Mouse (Mus musculus): ENCODE data around the gene Arl6ip4.

The Arl6ip4 gene

DNA sequence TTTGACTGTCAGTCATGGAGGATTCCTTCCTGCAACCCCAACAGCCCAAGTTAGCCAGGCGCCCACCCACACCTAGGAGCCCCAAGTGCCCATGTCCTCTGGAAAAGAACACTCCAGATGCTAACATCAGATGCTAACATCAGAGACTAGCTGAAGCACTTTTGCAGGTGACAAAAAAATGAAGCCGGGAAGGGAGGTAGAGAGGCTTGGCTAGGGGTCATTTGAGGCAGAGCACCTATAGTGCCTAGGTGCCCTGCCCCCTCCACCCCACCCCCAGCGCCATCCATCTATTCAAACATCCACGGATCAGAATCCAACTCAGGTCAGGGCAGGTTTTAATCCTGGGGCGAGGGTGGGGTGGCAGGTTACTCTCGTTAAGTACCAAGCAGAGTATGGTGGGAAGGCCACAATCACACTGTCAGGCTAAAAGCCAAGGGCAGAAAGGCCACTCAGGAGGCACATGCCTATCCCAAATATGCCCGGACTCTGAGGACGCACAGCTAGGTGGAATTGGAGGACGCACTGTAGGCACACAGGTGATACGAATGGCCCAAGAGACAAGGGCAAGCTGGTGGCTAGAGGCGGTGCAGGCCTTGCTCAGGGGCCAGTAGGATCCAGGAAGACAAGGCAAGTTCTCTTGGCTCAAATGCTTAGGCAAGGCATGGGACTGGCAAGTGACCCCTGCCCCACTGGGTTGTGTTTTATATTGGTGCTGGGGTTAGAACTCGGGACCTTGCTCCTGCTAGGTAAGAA is 21.9 kb upstream of the Arl6ip4 start:
- CTCF ChIA-PET, result interaction anchor here (0.7 kb wide), 1 partner anchor 824 kb away, joined by 4 read pairs; no protein-coding TSS in a partner anchor

DNA sequence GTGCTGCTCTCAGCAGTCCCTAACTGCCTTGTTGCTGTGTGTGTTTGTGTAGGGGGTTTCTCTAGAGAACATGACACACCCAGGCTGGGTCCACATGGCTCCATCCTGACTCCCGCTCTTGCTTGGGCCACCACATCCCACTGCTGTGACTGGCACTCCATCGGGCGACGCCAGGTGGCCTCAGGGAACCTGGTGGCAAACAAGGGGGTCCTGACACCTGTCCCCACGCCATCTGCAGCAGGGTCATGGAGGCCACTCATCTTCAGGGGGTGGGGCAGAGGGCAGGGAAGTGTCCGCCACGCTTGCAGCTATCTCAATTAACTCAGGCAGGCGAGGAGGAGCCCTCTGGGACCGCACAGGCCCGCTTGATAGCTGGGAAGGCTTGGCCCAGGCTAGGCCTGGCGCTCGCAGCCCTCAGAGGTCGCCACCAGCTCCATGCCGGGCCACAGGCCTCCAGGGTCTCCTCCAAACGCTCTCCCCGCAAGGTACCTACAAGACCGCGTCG is 20.8 kb upstream of the Arl6ip4 start:
- CTCF ChIA-PET, result interaction anchor here (1.1 kb wide), 1 partner anchor 16 kb away, joined by 3 read pairs; no protein-coding TSS in a partner anchor

DNA sequence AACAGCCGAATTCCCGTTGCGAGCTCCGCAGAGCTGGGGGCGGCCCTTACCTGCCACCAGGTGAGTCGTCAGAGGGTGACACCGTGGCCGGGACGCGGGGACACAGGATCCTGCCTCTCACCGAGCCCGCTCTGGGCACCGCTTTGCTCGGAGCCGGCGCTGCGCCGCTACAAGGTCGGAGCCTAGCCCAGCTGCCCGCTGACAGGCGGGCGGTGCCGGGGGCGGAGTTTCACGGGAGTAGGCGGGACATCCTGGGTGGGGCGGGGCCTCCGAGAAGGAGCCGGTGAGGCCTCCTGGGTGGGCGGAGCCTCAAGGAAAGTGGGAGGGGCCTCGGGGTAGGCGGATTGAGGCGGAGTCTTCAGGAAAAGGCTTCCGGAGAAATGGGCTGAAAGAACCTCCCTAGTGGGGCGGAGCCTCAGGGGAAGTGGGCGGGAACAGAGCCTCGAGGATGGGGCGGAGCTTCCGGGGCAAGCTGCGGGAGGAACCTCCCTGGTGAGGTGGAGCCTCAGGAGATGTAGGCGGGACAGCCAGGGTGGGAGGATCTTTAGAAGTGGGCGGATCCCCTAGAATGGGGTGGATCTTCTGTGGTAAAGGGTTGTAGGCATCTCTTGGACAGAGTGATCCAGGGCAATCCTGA is 20.2 kb upstream of the Arl6ip4 start, which contains the start of gene Abcb9:
Gene Abcb9, minus strand, starts transcription at position 203 of the 637 bp plus-strand sequence.
- CTCF ChIA-PET, result interaction anchor here (0.6 to 1.1 kb wide), 3 partner anchors 15 to 208 kb away, joined by 3 to 7 read pairs (median 5); no protein-coding TSS in a partner anchor

DNA sequence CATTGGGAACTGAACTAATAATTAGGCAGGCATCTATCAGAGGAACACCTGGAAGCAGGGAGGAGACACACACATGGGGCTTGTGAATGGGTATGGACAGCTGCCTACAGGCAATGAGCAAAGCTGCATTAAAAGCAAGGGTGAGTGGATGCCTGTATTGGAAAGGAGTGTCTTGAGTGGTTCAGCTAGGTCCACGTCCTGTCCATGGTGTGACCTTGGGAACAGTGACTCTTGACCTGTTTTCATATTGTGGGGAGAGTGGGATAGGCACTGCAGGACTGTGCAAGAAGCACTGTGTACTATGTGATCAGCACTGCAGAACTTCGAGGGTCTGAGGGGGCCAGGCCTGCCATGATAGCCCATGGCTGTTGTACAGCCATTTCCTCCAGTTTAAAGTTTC is 17.0 kb upstream of the Arl6ip4 start:
- CTCF ChIA-PET, result interaction anchor here (0.6 kb wide), 1 partner anchor 23 kb away, joined by 5 read pairs; no protein-coding TSS in a partner anchor

DNA sequence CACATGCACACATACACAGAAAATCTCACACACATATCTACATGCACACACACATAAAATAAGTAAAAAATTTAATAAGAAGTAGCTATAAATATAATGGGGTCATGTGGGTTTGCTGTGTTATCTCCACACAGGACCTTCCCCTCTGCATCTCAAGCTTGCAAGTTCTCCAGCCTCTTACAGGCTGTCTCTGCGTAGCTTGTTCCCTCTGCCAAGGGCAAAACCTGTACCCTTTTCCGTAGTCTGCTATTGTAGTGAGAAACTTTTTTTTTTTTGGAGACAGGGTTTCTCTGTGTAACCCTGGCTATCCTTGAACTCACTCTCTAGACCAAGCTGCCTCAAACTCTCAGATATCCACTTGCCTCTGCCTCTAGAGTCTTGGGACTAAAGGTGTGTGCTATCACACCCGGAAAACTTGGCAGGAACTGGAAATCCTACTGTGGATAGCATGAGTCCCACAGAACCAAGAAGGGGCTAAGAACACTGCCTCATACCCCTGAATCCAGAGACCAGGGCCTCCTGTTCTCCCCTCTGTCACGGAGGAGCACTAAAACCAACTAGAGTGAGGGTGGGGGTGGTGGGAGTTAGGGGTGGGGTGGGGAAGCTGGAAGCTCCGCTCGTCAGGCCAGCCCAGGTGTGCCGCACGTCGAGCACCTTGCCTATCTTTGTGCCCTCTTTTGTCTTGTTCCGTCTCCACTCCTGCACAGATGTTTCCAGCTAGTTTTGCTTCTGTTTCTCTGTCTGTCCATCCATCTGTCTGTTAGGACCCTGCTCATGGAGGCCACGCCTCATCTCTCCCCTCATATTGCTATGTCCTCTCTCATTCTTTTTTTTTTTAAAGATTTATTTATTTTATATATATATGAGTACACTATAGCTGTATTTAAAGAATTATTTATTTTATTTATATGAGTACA is 15.5 kb upstream of the Arl6ip4 start:
- CTCF ChIA-PET, result no interaction called here

DNA sequence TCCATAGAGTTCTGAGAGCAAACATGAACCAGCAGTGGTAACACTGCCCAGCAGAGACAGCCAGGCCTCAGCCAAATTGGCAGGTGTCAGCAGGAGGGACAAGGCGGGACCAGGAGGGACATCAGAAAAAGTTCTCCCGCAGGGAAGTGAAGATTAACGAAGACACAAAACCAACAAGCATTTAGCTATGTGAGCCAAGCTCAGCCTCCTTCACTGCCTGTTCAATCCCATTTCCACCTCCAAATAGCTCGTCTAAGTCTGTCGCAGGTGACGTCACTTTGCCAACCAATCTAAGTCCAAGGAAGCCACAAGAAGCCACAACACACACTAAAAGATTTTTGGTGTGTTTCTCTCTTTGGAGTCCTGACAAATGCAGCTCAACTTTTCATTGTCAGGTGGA is 13.6 kb upstream of the Arl6ip4 start:
- CTCF ChIA-PET, result no interaction called here

DNA sequence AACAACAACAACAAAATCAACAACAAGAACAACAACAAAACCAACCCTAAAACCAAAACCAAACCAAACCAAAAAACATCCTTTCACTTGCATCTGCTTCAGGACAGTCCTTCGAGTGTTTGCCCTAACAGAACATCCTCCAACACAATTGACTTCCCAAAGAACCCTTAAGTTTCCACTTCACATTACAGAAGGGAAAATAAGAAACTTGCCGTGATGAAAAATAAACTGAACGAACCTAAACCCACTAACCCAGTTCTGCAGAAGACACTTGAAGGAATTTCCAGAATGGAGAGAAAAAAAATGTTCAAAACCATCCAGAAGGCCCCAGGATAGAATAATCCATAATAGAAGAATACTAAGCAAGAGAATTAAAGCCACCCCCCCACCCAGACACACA is 12.9 kb upstream of the Arl6ip4 start:
- CTCF ChIA-PET, result no interaction called here

DNA sequence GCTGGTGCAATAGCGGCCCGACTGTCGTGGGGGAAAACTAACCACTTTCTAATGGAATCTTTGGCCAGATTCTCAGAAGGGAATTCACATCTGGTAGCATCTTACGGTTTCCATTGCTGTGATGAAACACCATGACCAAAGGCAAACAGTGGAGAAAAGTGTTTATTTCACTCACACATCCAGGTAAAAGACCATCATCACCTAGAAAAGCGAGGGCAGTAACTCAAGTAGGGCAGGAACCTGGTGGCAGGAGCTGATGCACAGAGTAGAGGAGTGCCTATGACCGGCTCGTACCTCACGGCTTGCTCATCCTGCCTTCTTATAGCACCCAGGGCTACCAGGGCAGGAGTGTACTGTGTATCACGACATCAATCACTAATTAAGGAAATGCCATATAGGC is 12.3 kb upstream of the Arl6ip4 start:
- CTCF ChIA-PET, result no interaction called here

DNA sequence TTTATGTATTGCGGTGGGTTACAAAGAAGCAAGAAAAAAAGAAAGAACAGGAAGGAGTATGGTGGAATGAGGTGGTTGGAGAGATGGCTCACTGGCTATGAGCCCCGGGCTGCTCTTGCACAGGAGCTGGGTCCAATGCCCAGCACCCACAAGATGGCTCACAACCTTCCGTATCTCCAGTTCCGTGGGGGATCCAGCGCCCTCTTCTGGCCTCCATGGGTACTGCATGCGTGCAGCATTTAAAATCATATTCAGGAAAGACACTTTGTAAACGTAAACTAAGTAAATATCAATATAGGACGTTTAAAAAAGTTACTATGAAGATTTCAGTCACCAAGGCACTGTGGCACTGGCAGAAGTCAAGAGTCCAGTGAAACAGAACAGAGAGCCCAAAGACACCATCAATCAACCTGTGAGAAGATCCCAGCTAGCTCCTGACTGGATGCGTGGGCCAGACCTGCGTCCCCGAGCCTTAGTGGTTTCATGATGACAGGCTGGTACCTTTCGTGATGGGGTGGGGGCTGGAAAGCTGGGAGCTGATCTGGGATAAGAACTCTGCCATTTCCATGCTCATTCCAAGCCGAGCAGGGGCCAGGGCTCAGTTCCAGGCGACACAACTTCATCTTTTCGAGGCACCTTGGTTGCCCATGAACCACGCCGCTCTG is 4.7 kb upstream of the Arl6ip4 start:
- CTCF ChIA-PET, result interaction anchor here (0.6 to 1.4 kb wide), 3 partner anchors 15 to 97 kb away, joined by 3 to 5 read pairs (median 3); partner anchors contain the start of gene Abcb9

DNA sequence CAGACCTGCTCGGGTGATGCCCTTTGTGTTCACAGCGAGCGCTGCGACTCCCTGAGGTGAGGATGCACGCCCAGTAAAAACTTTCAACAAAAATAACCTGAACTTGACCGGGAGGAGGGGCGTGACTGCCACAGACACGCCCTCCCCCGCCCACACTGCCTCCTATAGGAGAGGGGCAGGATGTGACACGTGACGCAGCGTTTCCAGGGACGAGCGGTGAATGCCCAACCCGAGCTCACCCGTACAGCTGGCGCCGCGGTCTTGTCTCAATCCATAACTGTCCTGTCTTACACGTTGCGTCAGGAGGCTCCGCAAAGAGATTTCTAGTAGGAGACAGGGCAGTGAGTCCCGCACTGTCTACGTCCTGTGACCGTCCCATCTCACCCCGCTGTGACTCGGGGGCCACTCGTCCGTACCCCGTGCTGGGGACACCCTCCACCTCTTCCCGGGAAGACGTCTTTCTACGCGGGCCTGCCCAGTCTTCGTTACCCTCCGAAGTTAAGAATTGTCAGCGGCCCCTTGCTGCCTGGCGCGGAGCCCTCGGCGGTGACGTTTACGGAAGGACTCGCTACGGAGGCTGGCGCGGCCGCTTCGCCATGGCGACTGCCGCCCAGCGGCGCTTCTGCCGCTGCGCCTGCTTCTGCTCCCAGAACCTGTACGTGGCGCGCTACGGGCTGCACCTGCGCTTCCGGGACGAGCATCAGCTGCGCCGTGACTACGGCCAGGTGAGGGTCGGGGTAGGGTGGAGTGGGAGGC is 4.0 kb upstream of the Arl6ip4 start, which contains the start of gene Ogfod2:
Gene Ogfod2, plus strand, starts transcription at position 556 of the 756 bp plus-strand sequence.
- CTCF ChIA-PET, result interaction anchor here (0.6 to 1.4 kb wide), 4 partner anchors 16 to 332 kb away, joined by 3 to 10 read pairs (median 3); partner anchors contain the start of gene Abcb9

DNA sequence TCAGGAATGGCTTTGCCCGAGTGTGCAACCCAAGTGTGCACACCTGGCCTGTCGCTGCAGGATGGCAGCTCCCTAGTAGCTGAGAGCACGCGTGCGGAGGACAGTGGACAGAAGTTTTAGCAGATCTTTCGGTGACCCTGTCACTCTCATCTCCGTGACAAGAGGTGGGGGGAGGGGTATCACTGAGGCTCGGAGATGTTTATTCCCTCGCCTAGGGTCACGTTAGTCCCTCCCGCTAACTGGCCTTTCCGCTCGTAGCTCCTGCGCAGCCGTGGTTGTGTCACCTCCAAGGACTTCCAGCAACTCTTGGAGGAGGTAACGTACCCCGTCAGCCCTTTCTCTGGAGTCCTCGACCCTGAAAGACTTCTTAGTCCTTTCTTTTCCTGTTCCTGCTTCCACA is 3.4 kb upstream of the Arl6ip4 start:
- CTCF ChIA-PET, result interaction anchor here (0.6 kb wide), 3 partner anchors 302 to 334 kb away, joined by 3 to 10 read pairs (median 3); no protein-coding TSS in a partner anchor

DNA sequence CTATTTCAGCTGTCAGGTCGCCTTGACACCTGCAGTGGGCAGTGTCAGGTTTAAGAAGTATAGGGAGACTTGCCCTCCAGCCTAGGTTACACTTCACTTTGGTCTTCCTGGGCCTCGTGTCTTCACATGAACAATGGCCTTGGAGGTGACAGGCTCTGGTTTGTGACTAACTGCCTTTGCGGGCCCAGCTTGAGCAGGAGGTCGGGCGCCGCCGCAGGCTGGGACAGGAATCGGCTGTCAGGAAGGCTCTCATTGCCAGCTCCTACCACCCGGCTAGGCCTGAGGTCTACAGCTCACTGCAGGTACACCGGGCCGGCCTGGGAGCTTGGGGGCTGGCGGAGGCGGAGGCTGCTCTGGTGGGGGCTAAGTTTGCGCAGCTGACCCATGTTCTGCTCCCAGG is 2.9 kb upstream of the Arl6ip4 start:
- CTCF ChIA-PET, result interaction anchor here (0.6 kb wide), 1 partner anchor 334 kb away, joined by 3 read pairs; no protein-coding TSS in a partner anchor

DNA sequence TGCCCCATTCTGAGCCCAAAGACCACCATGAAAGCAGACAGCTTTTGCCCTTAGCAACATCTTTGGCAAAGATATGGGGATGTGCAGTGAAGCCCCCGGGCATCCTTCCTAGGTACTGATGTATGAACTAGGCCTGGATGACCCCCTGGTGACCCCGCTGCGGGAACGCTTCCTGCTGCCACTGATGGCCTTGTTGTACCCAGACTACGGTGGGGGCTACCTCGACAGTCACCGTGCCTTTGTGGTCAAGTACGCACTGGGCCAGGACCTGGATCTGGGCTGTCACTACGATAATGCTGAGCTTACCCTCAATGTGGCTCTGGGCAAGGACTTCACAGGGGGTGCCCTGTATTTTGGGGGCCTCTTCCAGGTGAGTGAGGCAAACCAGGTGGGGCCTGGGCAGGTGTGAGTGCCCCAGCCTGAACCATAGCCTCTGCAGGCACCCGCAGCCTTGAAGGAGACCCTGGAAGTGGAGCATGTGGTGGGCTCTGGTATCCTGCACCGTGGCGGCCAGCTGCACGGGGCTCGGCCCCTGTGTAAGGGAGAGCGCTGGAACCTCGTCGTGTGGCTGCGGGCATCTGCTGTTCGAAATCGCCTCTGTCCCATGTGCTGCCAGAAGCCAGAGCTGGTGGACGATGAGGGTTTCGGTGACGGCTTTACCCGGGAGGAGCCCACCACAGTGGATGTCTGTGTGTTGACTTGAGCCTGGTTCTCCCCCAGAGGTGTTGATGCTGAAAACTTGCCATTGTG is 1.4 kb upstream of the Arl6ip4 start:
- CTCF ChIA-PET, result no interaction called here

DNA sequence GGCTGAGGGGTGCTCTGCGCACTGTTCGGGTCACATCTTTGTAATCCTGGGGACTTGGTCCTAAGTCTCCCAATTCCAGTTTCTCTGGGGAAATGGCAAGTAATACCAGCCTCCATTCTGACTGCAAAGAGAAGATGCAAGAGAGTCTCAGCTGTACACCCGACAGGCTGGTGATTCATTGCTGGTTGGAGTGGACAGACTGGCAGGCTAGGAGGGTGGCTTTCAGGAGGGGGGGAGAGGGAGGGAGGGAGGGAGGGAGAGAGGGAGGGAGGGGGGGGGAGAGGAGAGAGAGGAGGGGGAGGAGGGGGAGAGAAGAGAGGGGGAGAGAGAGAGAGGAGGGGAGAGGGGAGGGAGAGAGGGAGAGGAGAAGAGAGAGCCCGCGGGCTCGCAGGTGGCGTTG is 358 bp upstream of the Arl6ip4 start:
- CTCF ChIA-PET, result no interaction called here

DNA sequence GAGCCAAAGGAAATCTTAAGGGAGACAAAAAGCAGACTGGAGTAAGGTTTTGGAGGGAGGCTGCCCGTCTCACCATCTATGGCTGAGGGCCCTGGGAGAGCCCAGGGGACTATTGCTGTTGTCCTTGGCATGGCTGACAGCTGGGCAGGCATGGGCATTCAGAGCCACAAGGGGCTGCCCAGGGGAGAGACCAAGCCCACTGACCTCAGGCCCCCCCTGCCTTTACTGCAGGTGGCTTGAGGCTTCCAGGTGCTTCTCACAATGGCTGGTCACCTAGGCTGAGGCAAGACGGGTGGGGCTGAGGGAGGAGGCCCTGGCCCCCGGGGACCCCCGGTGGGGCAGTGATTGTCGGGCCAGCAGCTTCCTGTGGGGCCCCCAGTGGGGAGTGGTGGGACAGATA is 3.3 kb downstream of the Arl6ip4 start:
- CTCF ChIA-PET, result interaction anchor here (0.5 kb wide), 1 partner anchor 26 kb away, joined by 3 read pairs; no protein-coding TSS in a partner anchor

DNA sequence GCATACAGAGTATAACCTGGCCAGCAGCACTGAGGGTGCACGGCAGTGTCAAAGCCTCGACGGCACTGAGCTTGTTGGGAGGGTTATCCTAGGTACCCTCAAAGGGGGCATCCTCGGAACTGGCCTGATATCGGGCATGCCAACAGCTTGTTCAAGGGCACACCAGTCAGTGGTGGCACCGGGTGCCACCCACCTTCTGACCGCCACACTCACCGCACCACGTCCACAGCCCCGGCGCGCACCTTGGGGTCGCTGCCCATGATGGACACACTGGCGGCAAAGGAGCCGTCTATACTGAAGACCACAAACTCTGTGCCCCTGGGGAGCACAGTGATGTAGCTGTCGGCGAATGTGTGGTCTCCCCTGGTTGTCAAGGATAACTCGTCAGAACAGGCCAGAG is 6.5 kb downstream of the Arl6ip4 start:
- CTCF ChIA-PET, result interaction anchor here (0.6 kb wide), 1 partner anchor 23 kb away, joined by 5 read pairs; no protein-coding TSS in a partner anchor

DNA sequence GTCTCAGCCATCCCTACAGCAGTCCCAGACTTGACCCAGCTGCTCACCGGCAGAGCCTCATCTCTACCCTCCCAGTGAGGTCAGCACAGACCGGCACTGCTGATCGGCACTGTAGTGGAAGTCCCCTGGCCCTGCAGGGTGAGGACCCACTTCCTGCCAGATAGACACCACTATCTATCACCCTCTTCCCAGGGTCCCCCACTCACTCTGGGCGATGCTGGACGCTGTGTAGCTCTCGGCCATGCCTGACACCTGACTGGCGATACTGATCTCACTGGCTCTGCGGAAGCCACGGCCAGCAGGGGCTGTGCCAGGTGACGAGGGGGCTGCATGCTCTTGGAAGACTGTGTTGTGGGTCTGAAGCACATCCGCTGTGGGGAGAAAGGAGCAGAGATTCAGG is 9.2 kb downstream of the Arl6ip4 start:
- CTCF ChIA-PET, result no interaction called here

DNA sequence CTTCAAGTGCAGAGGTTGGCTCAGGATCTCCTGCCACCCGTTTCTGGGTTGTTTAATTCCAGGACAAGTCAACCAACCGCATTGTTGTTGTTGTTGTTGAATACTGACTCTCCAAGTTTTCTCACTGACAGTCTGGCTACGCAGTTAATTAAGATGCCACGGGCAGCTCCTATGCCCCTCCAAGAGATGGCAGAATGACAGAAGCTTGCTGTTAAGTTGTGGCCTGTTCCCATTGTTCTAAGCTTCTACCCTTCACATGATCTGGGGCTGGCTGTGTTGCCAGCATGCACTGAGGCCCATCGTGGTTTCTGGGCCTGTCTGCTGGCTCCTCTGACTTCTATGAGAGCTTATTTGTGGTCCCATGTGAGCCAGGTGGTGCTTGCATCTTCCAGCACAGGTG is 18.4 kb downstream of the Arl6ip4 start:
- CTCF ChIA-PET, result interaction anchor here (0.5 kb wide), 1 partner anchor 32 kb away, joined by 3 read pairs; no protein-coding TSS in a partner anchor

DNA sequence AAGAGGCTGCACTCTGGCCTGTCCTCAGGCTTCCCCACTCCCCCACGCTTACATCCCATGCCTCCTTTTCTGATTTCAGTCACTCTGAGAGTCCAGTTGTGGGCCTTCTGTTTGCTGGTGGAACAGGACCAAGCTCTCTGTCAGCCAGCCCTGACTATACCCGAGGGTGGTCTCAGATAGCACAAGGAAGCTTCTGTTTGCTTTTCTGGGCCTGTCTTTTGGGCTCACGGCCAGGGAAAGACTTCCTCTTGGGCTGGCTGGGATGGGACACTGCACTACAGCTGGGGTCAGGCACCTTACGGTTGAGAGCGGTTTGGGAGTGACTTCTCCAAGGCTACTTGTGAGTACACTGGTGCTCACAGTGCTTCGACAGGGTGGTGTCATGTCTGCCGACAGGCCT is 22.2 kb downstream of the Arl6ip4 start:
- CTCF ChIA-PET, result no interaction called here

Measured in spleen, embryonic (tissue).